ENCODE assay signal across 6 mouse cellular contexts in the genomic region with DNA sequence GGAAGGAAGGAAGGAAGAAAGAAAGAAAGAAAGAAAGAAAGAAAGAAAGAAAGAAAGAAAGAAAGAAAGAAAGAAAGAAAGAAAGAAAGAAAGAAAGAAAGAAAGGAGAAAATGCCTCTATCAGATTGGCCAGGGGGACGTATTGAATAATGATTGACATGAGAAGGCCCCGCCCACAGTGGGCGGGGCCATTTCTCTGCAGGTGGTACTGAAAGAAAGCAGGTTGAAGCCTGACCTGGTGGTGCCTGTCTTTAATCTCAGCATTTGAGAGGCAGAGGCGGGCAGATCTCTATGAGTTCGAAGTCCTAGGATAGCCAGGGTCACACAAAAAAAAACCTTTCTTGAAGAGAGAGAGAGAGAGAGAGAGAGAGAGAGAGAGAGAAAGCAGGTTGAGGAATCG. TPM values are rescaled to one million over a fixed set of nuclear protein-coding genes. Genes with fewer than 3 reads are reported as not detected.
DNase-seq lines count a peak whose midpoint lies in the region; ATAC-seq lines count a peak whose summit lies in the region.
"Not testable (repeated sequence)": the region's sequence is repeated elsewhere in the genome, so short reads cannot be mapped to it uniquely, and the experiment has no call there.
"Had no signal": no experiment of that assay in that cellular context is flagged by ENCODE, and none has a peak within 500 bp of the region (broad histone marks: within the 10 kb centered on the region; RNA-seq: fewer than 3 reads in every experiment).

No protein-coding gene starts in this region.

- ATAC-seq in midbrain, embryonic 11.5 days (ENCODE audit: low FRiP score): not testable (repeated sequence)

- not testable (repeated sequence) for H3K27ac ChIP-seq in midbrain, embryonic 11.5 days (ENCODE audit: low read depth, low read length)

- not testable (repeated sequence) for H3K9me3 ChIP-seq in midbrain, embryonic 11.5 days (ENCODE audit: control insufficient read depth, low read length)

- peak; percentile 32 for DNase-seq in CD4-positive helper T cell, adult 2 months (ENCODE audit: low read depth, low spot score)
- DNase-seq in ES-CJ7 (ENCODE audit: low read depth, low spot score) (peak; percentile 52), R1 (ENCODE audit: low read depth, low spot score) (peak; percentile 84)
- DNase-seq in induced T-regulatory cell, adult 2 months (ENCODE audit: low read depth): peak; percentile 61
- DNase-seq in midbrain, embryonic 11.5 days (ENCODE audit: low spot score, missing footprints): peak; percentile 62

- not testable (repeated sequence) for H3K4me1 ChIP-seq in midbrain, embryonic 11.5 days (ENCODE audit: control insufficient read depth, insufficient read depth, low read length)

- not testable (repeated sequence) for H3K36me3 ChIP-seq in midbrain, embryonic 11.5 days (ENCODE audit: control insufficient read depth, insufficient read depth, low read length)

- 73% methylated on average over 6 of the region's 6 CpGs for WGBS in midbrain, embryonic 11.5 days

- H3K27me3 ChIP-seq in midbrain, embryonic 11.5 days (ENCODE audit: control insufficient read depth, insufficient read depth, low read length): not testable (repeated sequence)

- not testable (repeated sequence) for H3K4me2 ChIP-seq in midbrain, embryonic 11.5 days

- H3K4me3 ChIP-seq in midbrain, embryonic 11.5 days (ENCODE audit: low read depth, low read length): not testable (repeated sequence)

- H3K9ac ChIP-seq in midbrain, embryonic 11.5 days (ENCODE audit: low read length): not testable (repeated sequence)

RNA-seq across cellular contexts. Expression of a gene that starts 9.2 kb away (rescaled TPM):
- polyA plus RNA-seq in midbrain, embryonic 11.5 days (2014; fragmentation: Nextera tagmentation; extraction: Ambion mirVana): 32.2 and 34.6 TPM in 2 replicates

RNA-seq across cellular contexts. Expression of a gene that starts 25.2 kb away (rescaled TPM):
- polyA plus RNA-seq in midbrain, embryonic 11.5 days (2014; fragmentation: Nextera tagmentation; extraction: Ambion mirVana): 2.3 and 2.8 TPM in 2 replicates
- polyA plus RNA-seq: G1E had no signal

RNA-seq across cellular contexts. Expression of a gene that starts 37.1 kb away (rescaled TPM):
- polyA plus RNA-seq in midbrain, embryonic 11.5 days (2014; fragmentation: Nextera tagmentation; extraction: Ambion mirVana): 36.3 and 36.5 TPM in 2 replicates

Comparison
In these comparisons a context has a peak if more than half of its experiments do, and no peak if none do; other contexts are left out.
1. DNase-seq: peak in every context shown above with its lines; median percentile 84 in R1; 62 in midbrain, embryonic 11.5 days; 61 in induced T-regulatory cell, adult 2 months; 52 in ES-CJ7; 32 in CD4-positive helper T cell, adult 2 months.